Mouse (Mus musculus): ENCODE data around the gene Trim38.

The Trim38 gene

GRCm38 (mm10) chr13:23761871-23762821 lies 7.6 kb upstream of the Trim38 start, which contains the start of gene Hist1h3a:
TSS of gene Hist1h3a (minus strand) at chr13:23762386.
- DNase-seq = peak; percentile 74

GRCm38 (mm10) chr13:23763242-23763585 lies 6.5 kb upstream of the Trim38 start:
- DNase-seq = no peak

GRCm38 (mm10) chr13:23763586-23764323 lies 6.0 kb upstream of the Trim38 start, which contains the start of gene Hist1h1a:
TSS of gene Hist1h1a (plus strand) at chr13:23763666.
- peak; percentile 93 for DNase-seq

GRCm38 (mm10) chr13:23764324-23765171 lies 5.2 kb upstream of the Trim38 start:
- DNase-seq = no peak

GRCm38 (mm10) chr13:23765172-23765513 lies 4.6 kb upstream of the Trim38 start:
- DNase-seq = no peak

- DNase-seq = no peak
Observed at GRCm38 (mm10) chr13:23766772-23767171, 2.9 kb upstream of the Trim38 start.

- no peak for DNase-seq
Observed at GRCm38 (mm10) chr13:23768834-23769397, 797 bp upstream of the Trim38 start.

- DNase-seq = no peak
Observed at GRCm38 (mm10) chr13:23772561-23773313, 3.0 kb downstream of the Trim38 start.

GRCm38 (mm10) chr13:23778339-23778738 lies 8.6 kb downstream of the Trim38 start:
- DNase-seq = no peak

GRCm38 (mm10) chr13:23779025-23779424 lies 9.3 kb downstream of the Trim38 start:
- no peak for DNase-seq

GRCm38 (mm10) chr13:23792520-23792919 lies 22.8 kb downstream of the Trim38 start:
- peak; percentile 60 for DNase-seq

- DNase-seq = no peak
Observed at GRCm38 (mm10) chr13:23799405-23799804, 29.7 kb downstream of the Trim38 start.

- DNase-seq = no peak
Observed at GRCm38 (mm10) chr13:23804532-23804931, 34.8 kb downstream of the Trim38 start.

- no peak for DNase-seq
Observed at GRCm38 (mm10) chr13:23806422-23807052, 36.8 kb downstream of the Trim38 start, which contains the start of gene Slc17a2. TSS of gene Slc17a2 (plus strand) at chr13:23806993.

GRCm38 (mm10) chr13:23816148-23816547 lies 46.4 kb downstream of the Trim38 start:
- no peak for DNase-seq

- no peak for DNase-seq
Observed at GRCm38 (mm10) chr13:23820179-23820940, 50.6 kb downstream of the Trim38 start.

GRCm38 (mm10) chr13:23822213-23822612 lies 52.5 kb downstream of the Trim38 start:
- DNase-seq = no peak

- no peak for DNase-seq
Observed at GRCm38 (mm10) chr13:23826606-23827005, 56.9 kb downstream of the Trim38 start.

GRCm38 (mm10) chr13:23833053-23833452 lies 63.3 kb downstream of the Trim38 start:
- DNase-seq = peak; percentile 5

- no peak for DNase-seq
Observed at GRCm38 (mm10) chr13:23834836-23835235, 65.1 kb downstream of the Trim38 start.

Data from thymus, postnatal 14 days (tissue).